Mouse (Mus musculus): ENCODE data around the gene Npcd. TPM values are rescaled to one million over a fixed set of nuclear protein-coding genes. Genes with fewer than 3 reads are reported as not detected.

The Npcd gene
- 1 to 10 TPM in 1 of 2 experiments, not detected in 1; 1.4 TPM for total RNA-seq (2023)

GRCm38 (mm10) chr15:79834130-79834880 is at the start of gene Npcd, which contains the start of gene Cbx6:
Gene Npcd (minus strand): TSS chr15:79834237.
Gene Cbx6 (minus strand): TSS chr15:79834688.

GRCm38 (mm10) chr15:79804352-79805071 is 29.5 kb downstream of the Npcd start, which contains the start of gene Nptxr:
Gene Nptxr (minus strand): TSS chr15:79804766.

DNA sequence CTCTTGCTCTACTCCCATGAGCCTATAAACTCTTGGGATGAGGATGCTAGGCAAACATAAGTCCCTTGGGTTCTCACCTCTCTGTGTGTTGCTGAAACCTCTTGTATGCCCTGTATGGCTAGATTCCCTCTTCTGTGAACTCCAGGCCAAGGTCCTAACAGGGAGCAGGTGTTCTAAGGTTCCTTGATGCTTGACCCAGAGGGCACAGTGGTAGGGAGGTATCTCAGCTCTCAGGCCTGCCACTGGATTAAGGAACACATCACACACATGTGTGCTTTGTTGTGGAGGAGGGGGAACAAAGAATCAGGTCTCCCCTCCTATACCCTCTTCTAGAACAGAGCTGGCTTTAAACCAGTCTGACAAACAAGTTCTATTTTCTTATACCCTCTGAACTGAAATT is 56.3 kb downstream of the Npcd start, which contains the start of gene Dnal4:
Gene Dnal4 (minus strand): TSS at position 101 of the 400 bp plus-strand sequence.

GRCm38 (mm10) chr15:79741921-79742705 is 91.9 kb downstream of the Npcd start, which contains the start of gene Sun2:
Gene Sun2 (minus strand): TSS chr15:79742536.

Other genes starting within 250 kb of the Npcd start
- gene Dmc1, start 229.1 kb downstream of the Npcd start, total RNA-seq (2023) = not detected
- gene Fam227a, start 175.3 kb downstream of the Npcd start, total RNA-seq (2023) = under 1 TPM; 0.67 to 0.81 TPM
- gene Cby1, start 175.0 kb downstream of the Npcd start, total RNA-seq (2023) = 10 to 100 TPM in 1 of 2 experiments, 1 to 10 TPM in 1; 7.3 to 10.7 TPM
- 10 to 100 TPM; 85.1 to 92.9 TPM for gene Tomm22, start 163.4 kb downstream of the Npcd start, total RNA-seq (2023)
- gene Josd1, start 146.3 kb downstream of the Npcd start, total RNA-seq (2023) = 10 to 100 TPM; 18.6 to 22.5 TPM
- gene Gtpbp1, start 143.4 kb downstream of the Npcd start, total RNA-seq (2023) = 10 to 100 TPM; 55.9 to 67.9 TPM
- 100 to 1,000 TPM; 150 to 211 TPM for gene Sun2, start 91.7 kb downstream of the Npcd start, total RNA-seq (2023)
- 10 to 100 TPM; 15.3 to 18.7 TPM for gene Dnal4, start 56.4 kb downstream of the Npcd start, total RNA-seq (2023)
- gene Nptxr, start 29.5 kb downstream of the Npcd start, total RNA-seq (2023) = 1 to 10 TPM; 2.5 to 3.6 TPM
- gene Cbx6, start 451 bp upstream of the Npcd start, total RNA-seq (2023) = 1 to 10 TPM; 4.9 to 6.7 TPM
- gene Apobec3, start 57.4 kb upstream of the Npcd start, total RNA-seq (2023) = 10 to 100 TPM; 65.2 to 79.8 TPM
- 10 to 100 TPM; 20.0 to 22.0 TPM for gene Cbx7, start 136.9 kb upstream of the Npcd start, total RNA-seq (2023)
- gene Pdgfb, start 180.7 kb upstream of the Npcd start, total RNA-seq (2023) = 10 to 100 TPM; 55.6 to 68.4 TPM

Data from monocyte, adult 59 days (primary cell).